Mouse (Mus musculus): Measurements from ENCODE around the gene Hist2h2ac. TPM values are rescaled to one million over a fixed set of nuclear protein-coding genes. Genes with fewer than 3 reads are reported as not detected.
A peak's percentile ranks its signal among the peaks of the same experiment; 100 is the strongest.
"Not testable (repeated sequence)": the region's sequence is repeated elsewhere in the genome, so short reads cannot be mapped to it uniquely, and the experiment has no call there.

The Hist2h2ac gene
- total and polyA plus RNA-seq, 2 experiments: 1.6 to 113 TPM

DNA sequence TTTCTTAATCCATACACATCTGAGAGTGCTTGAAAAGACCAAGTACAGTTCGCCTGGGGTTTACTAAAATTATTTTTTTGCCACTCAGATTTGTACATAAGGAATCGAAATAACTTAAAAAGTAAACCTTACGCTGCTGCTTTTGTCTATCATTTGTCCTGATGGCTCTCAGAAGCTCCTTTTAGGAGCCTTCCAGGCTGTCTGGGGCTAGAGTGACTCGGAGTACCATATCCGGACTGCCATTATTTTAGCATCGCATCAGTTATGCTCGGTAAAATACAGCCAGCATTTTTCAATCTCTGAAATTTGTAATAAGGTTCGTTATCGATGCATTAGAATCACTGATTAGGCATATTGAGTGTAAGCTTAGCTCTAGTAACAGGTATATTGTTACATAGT is 20.1 kb upstream of the Hist2h2ac start:
- Histone ChIP-seq H3K36me3 (ENCODE audit: control insufficient read depth, insufficient read depth, low read length) (no peaks in the 10 kb centered on the region), H3K4me3 (ENCODE audit: insufficient read depth, low read depth, low read length) (no peak overlapping the region), H3K27ac (replicated peaks; ENCODE audit: insufficient read depth, low read depth, low read length) (peak overlapping the region; percentile 50), H3K9ac (ENCODE audit: low read depth, low read length) (no peak overlapping the region), H3K4me1 (ENCODE audit: control insufficient read depth, insufficient read depth, low read length) (peaks cover 12% of the 10 kb centered on the region), H3K27me3 (ENCODE audit: control insufficient read depth, insufficient read depth, low read length) (no peaks in the 10 kb centered on the region), H3K79me2 (ENCODE audit: control insufficient read depth, insufficient read depth, low read length) (no peaks in the 10 kb centered on the region)
- no peak for DNase-seq (ENCODE audit: extremely low read depth, low read depth, low spot score)
- TF ChIP-seq POLR2A (IDR thresholded peaks at IDR 0.05; ENCODE audit: extremely low read depth, insufficient read depth, low read length) (no peak), CTCF (IDR thresholded peaks at IDR 0.05; ENCODE audit: low read depth, low read length) (no peak)
- 78% methylated on average over 9 of the region's 9 CpGs for WGBS

DNA sequence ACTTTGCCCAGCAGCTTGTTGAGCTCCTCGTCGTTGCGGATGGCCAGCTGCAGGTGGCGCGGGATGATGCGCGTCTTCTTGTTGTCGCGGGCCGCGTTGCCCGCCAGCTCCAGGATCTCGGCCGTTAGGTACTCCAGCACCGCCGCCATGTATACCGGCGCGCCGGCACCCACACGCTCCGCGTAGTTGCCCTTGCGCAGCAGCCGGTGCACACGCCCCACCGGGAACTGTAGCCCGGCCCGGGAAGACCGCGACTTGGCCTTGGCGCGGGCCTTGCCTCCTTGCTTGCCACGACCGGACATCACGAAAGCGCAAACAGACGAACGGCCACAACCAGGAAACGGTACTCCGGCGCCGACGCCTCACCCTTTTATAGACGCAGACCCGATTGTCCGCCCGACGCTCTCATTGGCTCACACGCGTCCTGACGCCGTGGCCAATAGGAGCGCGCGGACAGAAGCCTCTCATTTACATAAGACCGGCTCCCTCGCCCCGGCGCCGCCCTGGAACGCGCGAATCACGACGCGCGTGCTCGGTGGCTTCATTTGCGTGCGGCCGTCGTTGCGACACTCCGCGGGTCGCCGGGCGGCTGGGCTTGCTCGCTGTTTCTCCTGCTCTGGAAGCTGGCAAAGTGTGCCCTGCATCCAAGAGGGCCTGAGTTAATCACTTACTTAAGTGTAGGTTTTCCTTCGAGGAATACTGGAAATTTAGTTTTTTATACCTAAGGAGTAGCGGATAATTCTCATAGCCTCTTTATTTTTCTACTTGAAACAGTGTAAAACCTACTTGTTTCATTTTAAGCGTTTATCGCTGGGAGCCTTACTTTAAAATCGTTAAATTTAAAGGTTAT is 19.5 kb upstream of the Hist2h2ac start, which contains the start of gene Hist2h2aa2:
Gene Hist2h2aa2 (minus strand): TSS at position 328 of the 850 bp plus-strand sequence.
- peak within 1 kb of the TSS; percentile 83 for H3K4me3 ChIP-seq (ENCODE audit: insufficient read depth, low read depth, low read length)
- H3K36me3 ChIP-seq (ENCODE audit: control insufficient read depth, insufficient read depth, low read length); H3K79me2 ChIP-seq (ENCODE audit: control insufficient read depth, insufficient read depth, low read length); H3K27me3 ChIP-seq (ENCODE audit: control insufficient read depth, insufficient read depth, low read length): not testable (repeated sequence)
- WGBS: 3% methylated on average over 42 of the region's 85 CpGs
- peak within 1 kb of the TSS; percentile 87 for H3K27ac ChIP-seq (replicated peaks; ENCODE audit: insufficient read depth, low read depth, low read length)
- H3K4me1 ChIP-seq (ENCODE audit: control insufficient read depth, insufficient read depth, low read length): peaks cover 12% of the 10 kb centered on the region
- DNase-seq (ENCODE audit: extremely low read depth, low read depth, low spot score): peak; percentile 74
- H3K9ac ChIP-seq (ENCODE audit: low read depth, low read length): peak within 1 kb of the TSS; percentile 88

DNA sequence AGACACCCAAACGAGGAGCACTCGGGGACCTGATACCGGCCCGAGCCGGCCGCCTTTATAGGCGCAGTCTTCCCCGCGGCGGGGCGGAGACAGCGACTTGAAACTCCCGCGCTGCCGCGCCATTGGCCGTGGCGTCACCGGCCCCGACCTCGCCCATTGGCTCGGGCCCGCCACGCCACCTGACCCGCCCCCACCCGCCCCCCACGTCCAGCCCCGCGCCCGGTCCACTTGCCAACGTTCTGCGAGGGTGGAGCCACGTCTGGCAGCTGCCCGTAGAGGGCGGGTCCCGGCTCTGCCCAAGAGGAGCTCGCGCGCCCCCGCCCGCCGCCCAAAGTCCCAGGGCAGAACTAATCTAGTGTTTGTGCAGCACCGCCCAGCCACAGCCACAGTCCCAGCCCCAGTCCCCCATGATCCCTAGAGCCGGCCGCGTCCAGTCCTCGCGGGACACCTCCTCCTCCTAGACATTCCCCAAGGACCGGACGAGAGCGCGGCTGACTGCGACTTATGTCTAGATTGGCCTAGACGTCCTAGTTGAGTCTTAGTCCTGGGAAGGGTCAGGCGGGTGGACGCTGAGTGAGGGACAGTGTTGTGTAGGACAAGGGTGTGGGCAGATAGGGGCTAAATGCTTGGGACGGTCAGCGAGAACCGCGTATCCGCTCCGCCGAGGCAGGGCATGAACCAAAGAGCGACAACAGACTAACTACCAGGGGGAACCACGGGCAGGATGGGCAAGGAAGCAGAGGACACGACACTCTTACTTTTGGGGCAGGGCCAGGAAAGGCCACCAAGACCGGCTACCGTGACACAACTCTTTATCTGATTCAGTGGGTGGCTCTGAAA is 18.5 kb upstream of the Hist2h2ac start, which contains the start of gene Hist2h3c2:
Gene Hist2h3c2 (minus strand): TSS at position 174 of the 840 bp plus-strand sequence.
- not testable (repeated sequence) for H3K27me3 ChIP-seq (ENCODE audit: control insufficient read depth, insufficient read depth, low read length); DNase-seq (ENCODE audit: extremely low read depth, low read depth, low spot score); H3K36me3 ChIP-seq (ENCODE audit: control insufficient read depth, insufficient read depth, low read length); H3K4me1 ChIP-seq (ENCODE audit: control insufficient read depth, insufficient read depth, low read length); H3K79me2 ChIP-seq (ENCODE audit: control insufficient read depth, insufficient read depth, low read length)
- H3K4me3 ChIP-seq (ENCODE audit: insufficient read depth, low read depth, low read length): peak within 1 kb of the TSS; percentile 83
- WGBS: under 1% methylated on average over 21 of the region's 68 CpGs
- H3K9ac ChIP-seq (ENCODE audit: low read depth, low read length): peak within 1 kb of the TSS; percentile 88
- H3K27ac ChIP-seq (replicated peaks; ENCODE audit: insufficient read depth, low read depth, low read length): peak within 1 kb of the TSS; percentile 87

DNA sequence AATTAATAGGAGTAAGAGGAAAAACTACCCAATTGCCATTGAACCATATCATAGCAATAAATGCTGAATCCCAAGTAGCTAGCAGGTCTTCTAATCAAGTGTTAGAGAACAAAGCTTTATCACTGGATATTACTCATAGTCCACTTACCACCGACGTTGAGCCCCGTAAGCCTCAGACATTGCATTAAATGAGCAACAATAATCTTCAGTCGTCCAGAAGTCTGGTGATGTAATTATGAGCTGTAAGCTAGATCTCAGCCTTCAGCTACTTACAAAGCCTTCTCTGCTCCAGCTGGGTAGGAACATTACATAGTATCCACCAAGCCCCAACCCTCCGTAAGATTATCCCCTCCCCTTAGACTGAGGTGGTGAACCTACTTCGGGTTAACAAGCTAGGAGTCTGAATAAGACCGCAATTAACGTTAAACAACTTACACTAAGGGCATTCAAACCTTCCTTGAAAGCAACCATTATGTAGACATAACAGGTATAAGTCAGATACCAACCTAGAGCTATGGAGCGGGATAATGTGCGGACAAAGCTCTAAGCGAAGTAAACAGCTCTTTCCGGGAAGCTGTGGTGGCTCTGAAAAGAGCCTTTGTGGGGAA is 17.3 kb upstream of the Hist2h2ac start:
- Histone ChIP-seq H3K79me2 (ENCODE audit: control insufficient read depth, insufficient read depth, low read length) (no peaks in the 10 kb centered on the region), H3K4me3 (ENCODE audit: insufficient read depth, low read depth, low read length) (no peak overlapping the region), H3K27ac (replicated peaks; ENCODE audit: insufficient read depth, low read depth, low read length) (no peak overlapping the region), H3K27me3 (ENCODE audit: control insufficient read depth, insufficient read depth, low read length) (no peaks in the 10 kb centered on the region), H3K9ac (ENCODE audit: low read depth, low read length) (no peak overlapping the region), H3K4me1 (ENCODE audit: control insufficient read depth, insufficient read depth, low read length) (peaks cover 5% of the 10 kb centered on the region; the same call in 1 of the 2 replicates), H3K36me3 (ENCODE audit: control insufficient read depth, insufficient read depth, low read length) (no peaks in the 10 kb centered on the region)
- TF ChIP-seq CTCF (IDR thresholded peaks at IDR 0.05; ENCODE audit: low read depth, low read length) (no peak), POLR2A (IDR thresholded peaks at IDR 0.05; ENCODE audit: extremely low read depth, insufficient read depth, low read length) (no peak)
- WGBS: 27% methylated on average over 12 of the region's 12 CpGs
- DNase-seq (ENCODE audit: extremely low read depth, low read depth, low spot score): no peak

DNA sequence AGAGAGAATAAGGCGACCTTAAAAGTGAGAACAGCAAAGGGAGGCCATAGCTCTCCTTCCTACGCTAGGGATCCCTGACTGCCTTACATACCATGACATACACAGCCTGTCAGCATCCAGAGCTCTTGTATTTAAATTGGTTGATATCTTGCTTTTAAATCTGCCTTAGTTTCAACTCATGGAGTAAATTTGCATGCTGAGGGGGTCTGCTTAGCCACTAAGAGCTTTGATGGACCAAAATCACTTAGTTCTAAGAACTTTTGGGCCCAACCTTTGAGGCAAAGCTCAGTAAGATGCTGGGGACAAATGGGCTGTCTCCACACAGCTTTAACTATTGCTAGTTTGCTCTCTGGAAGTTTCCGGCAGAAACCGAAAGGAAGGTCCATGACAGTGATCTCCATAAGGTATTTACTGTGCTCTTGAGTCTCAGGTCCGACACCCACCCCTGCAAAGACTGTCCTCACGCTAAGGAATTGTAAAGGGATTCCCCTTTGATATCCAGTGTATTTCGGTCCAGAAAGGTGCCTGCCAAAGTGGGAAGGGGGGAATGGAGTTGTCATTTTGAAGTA is 16.7 kb upstream of the Hist2h2ac start:
- H3K27ac ChIP-seq (replicated peaks; ENCODE audit: insufficient read depth, low read depth, low read length): no peak overlapping the region
- WGBS: 82% methylated on average over 7 of the region's 7 CpGs
- TF ChIP-seq POLR2A (IDR thresholded peaks at IDR 0.05; ENCODE audit: extremely low read depth, insufficient read depth, low read length) (no peak), CTCF (IDR thresholded peaks at IDR 0.05; ENCODE audit: low read depth, low read length) (no peak)

More for the DNA sequence above, 16.7 kb upstream of the Hist2h2ac start:
- Histone ChIP-seq H3K9ac (ENCODE audit: low read depth, low read length) (no peak overlapping the region), H3K4me3 (ENCODE audit: insufficient read depth, low read depth, low read length) (no peak overlapping the region), H3K36me3 (ENCODE audit: control insufficient read depth, insufficient read depth, low read length) (no peaks in the 10 kb centered on the region), H3K4me1 (ENCODE audit: control insufficient read depth, insufficient read depth, low read length) (peaks cover 5% of the 10 kb centered on the region; the same call in 1 of the 2 replicates), H3K79me2 (ENCODE audit: control insufficient read depth, insufficient read depth, low read length) (no peaks in the 10 kb centered on the region), H3K27me3 (ENCODE audit: control insufficient read depth, insufficient read depth, low read length) (no peaks in the 10 kb centered on the region)
- DNase-seq (ENCODE audit: extremely low read depth, low read depth, low spot score): no peak
